Mouse (Mus musculus) G1E (cell line): ENCODE measurements around the gene Ccl11.

Experiments
- CTCF ChIP-seq: IDR thresholded peaks from 2 replicates; pipeline ENCODE4 v1.5.1; 2012; ENCODE audit warnings: low read depth, low read length, inconsistent platforms, mixed read lengths
- GATA1 ChIP-seq: IDR thresholded peaks from 2 replicates; pipeline ENCODE4 v1.6.1; 2012; ENCODE audit warnings: borderline replicate concordance, low read length, inconsistent platforms, mixed read lengths
- GATA2 ChIP-seq: IDR thresholded peaks from 2 replicates; pipeline ENCODE4 v1.6.1; 2012; ENCODE audit warnings: low read depth, low read length, inconsistent platforms, borderline replicate concordance
- TAL1 ChIP-seq: conservative IDR thresholded peaks from 2 replicates; pipeline ENCODE4 v1.6.1; 2012; ENCODE audit warnings: low read depth, low read length, inconsistent platforms, mixed read lengths

GRCm38 (mm10) chr11:82011411-82012193, 46.0 kb upstream of the Ccl11 start:
- TF ChIP-seq CTCF (no peak), TAL1 (no peak), GATA2 (no peak), GATA1 (no peak)
